Mouse (Mus musculus) 3T3-L1 (cell line): Measurements from ENCODE around the gene Upk3bl.
"Not testable (repeated sequence)": the region's sequence is repeated elsewhere in the genome, so short reads cannot be mapped to it uniquely, and the experiment has no call there.

Source experiments
- DNase-seq: peaks from one replicate; pipeline ENCODE4 v3.0.0-alpha.2; 2015; ENCODE audit warnings: low read depth, low spot score

The Upk3bl gene

DNA sequence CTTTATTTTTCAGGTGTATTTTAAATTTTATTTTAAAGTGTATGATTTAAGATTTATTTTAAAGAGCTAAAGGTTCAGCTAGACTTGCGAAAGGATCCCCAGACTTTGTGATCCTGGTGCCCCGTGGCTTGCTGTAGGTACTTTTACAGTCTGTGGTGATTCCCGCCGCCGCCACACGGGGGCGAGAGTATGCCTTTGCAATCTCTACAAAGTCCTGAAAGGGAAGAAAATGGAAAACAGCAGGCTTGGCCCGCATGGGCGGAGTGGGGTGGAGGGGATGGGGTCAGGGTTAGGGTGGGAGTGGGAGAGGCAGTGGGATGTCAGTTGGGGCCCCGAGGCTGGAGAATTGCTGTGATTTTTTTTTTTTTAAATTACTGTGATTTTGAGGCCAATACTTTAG lies 8.3 kb upstream of the Upk3bl start:
- peak; percentile 90 for DNase-seq

DNA sequence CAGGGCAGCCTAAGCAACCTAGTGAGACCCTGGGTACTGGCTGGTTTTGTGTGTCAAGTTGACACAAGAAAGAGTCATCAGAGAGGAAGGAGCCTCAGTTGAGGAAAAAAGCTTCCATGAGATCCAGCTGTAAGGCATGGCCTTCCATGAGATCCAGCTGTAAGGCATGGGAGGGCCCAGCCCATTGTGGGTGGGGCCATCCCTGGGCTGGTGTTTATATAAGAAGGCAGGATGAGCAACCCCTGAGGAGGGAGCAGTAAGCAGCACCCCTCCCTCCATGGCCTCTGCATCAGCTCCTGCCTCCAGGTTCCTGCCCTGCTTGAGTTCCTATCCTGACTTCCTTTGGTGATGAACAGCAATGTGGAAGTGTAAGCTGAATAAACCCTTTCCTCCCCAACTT lies 5.8 kb upstream of the Upk3bl start:
- DNase-seq: peak; percentile 53

DNA sequence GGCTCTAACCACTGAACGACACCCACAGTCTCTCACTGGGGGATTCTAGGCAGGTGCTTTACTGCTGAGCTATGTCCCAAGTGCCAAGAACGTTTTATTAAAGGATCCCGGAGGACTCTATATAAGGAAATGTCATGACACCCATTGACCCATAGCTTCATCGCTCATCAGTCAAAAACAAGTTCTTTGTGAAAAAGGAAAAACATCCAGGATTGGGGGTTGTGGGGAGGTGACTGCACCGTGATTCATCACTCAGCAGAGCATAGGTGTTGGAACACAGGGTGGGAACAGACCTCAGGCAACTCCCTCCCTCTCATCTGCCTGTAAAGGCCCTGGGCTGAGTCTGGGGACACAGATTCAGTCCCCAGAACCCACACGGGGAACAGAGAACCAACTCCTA lies 4.4 kb upstream of the Upk3bl start:
- DNase-seq: peak; percentile 82

DNA sequence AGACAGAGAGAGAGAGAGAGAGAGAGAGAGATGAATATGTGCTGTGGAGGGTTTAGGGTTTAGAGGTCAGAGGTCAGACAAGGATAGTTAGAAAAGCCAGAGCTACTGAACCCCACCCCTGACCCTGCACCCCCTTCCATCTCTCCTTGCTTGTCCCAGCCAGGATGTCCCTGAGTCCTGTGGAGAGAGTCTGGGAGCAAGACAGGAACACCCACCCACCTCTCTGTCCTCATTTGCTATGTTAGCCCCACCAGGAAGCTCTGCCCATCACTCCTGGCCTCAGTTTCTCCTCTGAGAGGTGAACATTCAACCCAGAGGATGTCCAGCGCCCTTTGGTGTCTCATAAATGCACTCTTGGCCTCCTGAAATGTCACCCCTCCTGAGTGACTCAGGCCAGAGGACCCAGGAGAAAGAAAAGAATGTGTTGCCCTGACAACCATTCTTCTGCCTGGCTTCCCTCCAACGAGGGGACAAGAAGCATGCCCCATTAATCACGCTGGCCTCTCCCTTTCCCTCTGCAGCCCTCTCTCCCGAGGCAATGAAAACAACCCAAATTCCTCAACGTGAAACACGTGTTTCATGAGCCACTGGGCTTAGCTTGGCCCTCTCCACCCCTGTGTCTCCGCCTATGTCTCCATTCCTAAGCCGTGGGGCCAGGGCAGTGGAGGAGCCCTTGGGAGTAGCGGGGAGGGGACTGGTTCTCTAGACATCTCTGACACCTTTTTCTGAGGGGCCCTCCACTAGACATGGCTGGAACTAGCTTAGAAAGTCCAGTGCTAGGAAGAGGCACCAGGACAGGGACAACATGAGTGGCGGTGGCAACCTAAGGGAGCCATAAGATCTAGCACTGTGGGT lies 2.8 kb upstream of the Upk3bl start:
- peak; percentile 98 for DNase-seq

DNA sequence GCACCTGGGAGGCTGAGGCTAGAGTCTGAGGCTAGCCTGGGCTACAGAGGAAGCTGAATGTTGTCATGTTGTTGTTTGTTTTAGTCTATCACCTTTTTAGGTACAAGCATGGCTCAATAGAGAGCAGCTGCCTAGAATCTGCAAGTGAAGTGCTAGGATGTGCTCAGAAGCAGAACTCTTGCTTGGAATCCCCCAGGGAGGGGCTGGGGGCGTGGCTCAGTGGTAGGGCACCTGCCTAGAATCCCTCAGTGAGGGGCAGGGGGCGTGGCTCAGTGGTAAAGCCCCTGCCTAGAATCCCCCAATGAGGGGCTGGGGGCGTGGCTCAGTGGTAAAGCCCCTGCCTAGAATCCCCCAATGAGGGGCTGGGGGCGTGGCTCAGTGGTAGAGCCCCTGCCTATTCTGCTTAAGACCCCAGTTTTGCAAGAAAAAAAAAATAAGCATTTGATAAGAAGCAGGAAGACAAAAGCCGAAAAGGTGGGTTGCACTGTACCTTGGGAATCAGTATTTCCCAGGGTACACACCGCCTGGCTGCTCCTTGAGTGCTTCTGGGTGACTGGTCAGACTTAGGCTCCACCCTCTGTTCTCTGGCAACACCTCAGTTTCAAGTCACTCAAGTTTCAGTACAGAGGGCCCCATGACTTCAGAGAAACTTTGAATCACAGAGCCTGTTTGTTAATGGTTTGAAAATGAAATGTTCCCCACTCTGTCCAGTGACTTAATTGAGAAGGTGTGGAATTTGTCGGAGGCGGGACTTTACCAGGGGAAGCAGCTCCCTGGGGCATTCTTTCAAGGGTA lies 1.2 kb upstream of the Upk3bl start:
- DNase-seq: peak; percentile 64

GRCm38 (mm10) chr5:136056062-136056461 lies 1.8 kb downstream of the Upk3bl start:
- peak; percentile 27 for DNase-seq

- no peak for DNase-seq
Measured at GRCm38 (mm10) chr5:136057085-136057484, 2.8 kb downstream of the Upk3bl start.

GRCm38 (mm10) chr5:136061567-136061966 lies 7.3 kb downstream of the Upk3bl start:
- peak; percentile 83 for DNase-seq

DNA sequence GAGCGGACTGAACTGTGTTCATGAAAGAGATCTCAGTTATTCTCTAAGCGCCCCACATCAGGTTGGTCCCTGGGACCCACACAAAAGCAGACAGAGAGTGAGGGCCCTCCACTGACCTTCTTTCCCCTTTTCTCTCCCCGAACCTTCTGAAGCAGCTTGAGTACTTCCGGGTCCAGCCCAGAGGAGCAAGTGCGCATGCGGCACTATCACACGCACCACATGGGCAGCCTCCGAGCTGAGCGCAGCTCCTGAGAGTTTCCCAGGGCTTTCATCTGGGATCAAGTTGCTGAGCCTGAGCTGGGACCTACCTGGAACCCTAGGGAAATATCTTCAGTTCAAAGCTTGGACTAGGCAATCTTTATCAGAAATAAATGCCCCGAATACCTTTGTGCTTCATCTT lies 9.6 kb downstream of the Upk3bl start:
- no peak for DNase-seq

DNA sequence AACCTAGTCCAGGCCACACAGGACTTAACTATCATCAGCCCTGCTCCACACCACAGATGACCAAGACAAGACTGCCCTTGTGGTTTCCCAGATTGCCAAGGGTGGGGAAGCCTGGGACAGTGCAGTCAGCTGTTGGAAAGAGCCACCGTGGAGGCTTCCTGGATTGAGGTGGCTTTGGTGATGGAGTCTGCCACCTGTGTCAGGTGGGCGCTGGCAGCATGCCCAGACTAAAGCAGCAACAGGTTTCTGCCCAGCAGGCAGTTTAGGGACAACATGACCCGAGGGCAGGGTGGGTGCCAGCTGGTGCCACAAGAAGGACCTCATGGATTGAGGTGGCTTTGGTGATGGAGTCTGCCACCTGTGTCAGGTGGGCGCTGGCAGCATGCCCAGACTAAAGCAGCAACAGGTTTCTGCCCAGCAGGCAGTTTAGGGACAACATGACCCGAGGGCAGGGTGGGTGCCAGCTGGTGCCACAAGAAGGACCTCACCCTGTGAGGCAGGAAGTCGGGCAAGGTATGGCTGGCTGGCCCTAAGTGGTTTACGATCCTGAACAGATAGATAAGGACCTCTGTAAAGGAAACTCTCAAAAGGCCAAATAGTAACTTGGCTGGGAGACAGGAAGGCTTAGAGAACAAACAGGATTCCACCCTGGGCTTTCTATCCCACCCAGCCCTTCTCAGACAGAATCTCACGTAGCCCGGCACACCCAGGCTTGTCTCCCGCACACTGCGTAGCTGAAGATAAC lies 12.3 kb downstream of the Upk3bl start:
- DNase-seq: not testable (repeated sequence)

GRCm38 (mm10) chr5:136069411-136069810 lies 15.1 kb downstream of the Upk3bl start:
- no peak for DNase-seq

GRCm38 (mm10) chr5:136073051-136073450 lies 18.8 kb downstream of the Upk3bl start:
- no peak for DNase-seq

DNA sequence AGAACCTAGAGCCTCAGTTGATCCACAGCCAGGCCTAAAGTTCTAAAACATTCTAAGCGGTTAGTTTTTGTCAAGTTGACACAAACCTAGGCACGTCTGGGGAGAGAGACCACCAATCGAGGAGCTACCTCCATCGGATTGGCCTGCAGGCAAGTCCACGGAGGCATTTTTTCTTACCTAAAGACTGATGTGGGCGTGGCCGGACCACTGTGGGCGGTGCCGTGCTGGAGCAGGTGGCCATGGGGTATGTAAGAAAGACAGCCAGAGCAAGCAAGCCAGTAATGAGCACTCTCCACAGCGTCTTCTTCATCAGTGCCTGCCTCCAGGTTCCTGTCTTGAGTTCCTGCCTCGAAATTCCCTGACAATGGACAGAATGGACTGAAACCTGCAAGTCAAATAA lies 19.2 kb downstream of the Upk3bl start:
- no peak for DNase-seq

DNA sequence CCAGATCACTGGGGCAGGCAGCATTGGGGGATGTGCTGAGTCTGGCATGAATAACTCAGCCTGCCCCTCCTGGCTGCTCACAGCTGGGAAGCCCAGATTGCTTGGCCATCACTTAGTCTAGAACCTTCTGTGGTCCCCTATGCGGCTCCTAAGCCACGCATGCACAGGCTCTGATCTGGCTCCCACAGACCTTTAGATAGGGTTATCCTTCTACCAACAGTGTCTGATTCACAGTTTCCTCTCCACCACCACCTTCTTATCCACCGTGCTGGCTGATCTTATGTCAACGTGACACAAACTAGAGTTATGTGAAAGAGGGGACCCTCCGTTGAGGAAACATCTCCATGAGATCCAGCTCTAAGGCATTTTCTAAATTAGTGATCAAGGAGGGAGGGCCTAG lies 20.8 kb downstream of the Upk3bl start:
- no peak for DNase-seq

GRCm38 (mm10) chr5:136076284-136076683 lies 22.0 kb downstream of the Upk3bl start:
- no peak for DNase-seq

DNA sequence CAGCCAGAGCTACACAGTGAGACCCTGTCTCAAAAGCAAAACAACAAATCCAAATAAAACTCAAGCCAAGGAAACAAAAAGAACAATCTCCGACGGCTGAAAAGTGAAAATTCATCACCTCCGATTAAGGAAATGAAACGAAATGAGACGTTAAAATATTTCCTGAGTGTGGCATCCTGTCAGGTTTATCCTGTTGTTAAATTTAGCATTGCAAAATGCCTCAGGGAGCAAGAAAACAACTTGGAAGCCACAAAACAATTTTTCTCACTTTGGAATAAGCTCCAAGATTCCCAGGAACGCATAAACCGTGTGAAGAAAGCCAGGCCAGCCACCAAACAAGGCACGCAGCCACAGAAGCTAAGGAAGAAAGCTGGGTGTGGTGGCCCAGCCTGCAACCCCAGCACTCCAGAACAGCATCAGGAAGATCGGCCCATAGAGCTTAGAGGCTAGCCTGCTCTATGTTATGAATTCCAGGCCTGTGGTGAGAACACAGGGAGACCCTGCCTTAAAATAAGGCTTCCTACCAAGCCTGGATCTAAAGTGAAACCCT lies 22.8 kb downstream of the Upk3bl start:
- no peak for DNase-seq

GRCm38 (mm10) chr5:136078136-136078535 lies 23.8 kb downstream of the Upk3bl start:
- DNase-seq: no peak

DNA sequence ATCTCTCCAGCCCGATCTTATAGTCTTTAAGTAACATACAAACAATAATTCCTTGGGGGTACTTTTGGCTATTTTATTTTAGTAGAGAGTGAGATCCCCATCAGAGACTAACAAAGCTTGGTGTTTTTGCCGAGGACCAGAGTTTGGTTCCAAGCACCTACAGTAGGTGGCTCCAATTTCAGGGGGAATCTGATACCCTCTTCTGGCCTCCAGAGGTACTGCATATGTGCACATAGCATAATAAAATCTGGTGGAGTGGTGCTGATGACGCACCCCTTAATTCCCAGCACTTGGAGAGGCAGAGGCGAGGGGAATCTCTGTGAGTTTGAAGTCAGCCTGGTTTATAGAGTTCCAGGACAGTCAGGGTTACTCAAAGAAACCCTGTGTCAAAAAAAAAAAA lies 28.1 kb downstream of the Upk3bl start:
- DNase-seq: peak; percentile 43

DNA sequence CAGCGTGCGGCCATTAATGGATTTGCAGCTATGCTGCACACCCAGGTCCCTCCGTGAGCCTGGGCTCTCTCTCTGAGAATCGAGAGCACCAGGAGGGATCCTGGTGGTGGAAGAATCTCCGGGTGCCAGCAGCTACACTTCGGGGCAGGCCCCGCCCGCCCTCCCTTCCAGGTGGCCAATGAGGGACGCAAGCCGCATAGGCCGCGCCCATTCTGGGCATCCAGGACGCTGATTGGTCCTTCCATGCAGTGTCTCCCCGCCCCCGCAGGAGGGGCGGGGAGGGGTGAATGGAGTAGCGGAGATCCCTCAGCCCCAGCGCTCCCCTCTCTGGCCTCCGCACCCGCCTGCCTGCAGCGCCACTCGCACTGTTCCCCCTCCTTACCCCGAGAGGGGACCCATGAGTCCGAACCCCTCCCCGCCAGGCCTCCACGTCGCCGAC lies 29.4 kb downstream of the Upk3bl start, which contains the start of gene Rasa4:
TSS of gene Rasa4 (plus strand) at position 248 of the 439 bp plus-strand sequence.
- DNase-seq: peak; percentile 93

- DNase-seq: peak; percentile 64
Measured at GRCm38 (mm10) chr5:136084144-136084881, 30.0 kb downstream of the Upk3bl start.
